Mouse (Mus musculus) megakaryocyte-erythroid progenitor cell, adult 5-6 weeks (primary cell): Measurements from ENCODE around the gene Hspg2. TPM values are rescaled to one million over a fixed set of nuclear protein-coding genes. Genes with fewer than 3 reads are reported as not detected.

Experiments
- ATAC-seq: replicated peaks from 2 replicates; pipeline ENCODE4 v1.8.0; 2016; ENCODE audit warnings: mild to moderate bottlenecking, inconsistent platforms; ENCODE audit not compliant: severe bottlenecking, poor library complexity, low FRiP score, low TSS enrichment
- total RNA-seq, 2 experiments: library from RNA; stranded (forward) in 1 of 2; stranded (reverse) in 1 of 2; fragments of 200-1000, 215-1000 nt in 1 of 2; fragments of >200 nt in 1 of 2; fragmentation: Nextera tagmentation in 1 of 2; gene quantifications; 2 replicates each; pipeline ENCODE4 v1.2.3; 2014 to 2017

Gene Hspg2
- total RNA-seq, 2 experiments from 2014 or later = not detected

GRCm38 (mm10) chr4:137458310-137458709, 10.3 kb upstream of the Hspg2 start:
- no peak for ATAC-seq

- no peak for ATAC-seq
These were observed 9.7 kb upstream of the Hspg2 start for GRCm38 (mm10) chr4:137458861-137459260.

- no peak for ATAC-seq
These were observed 7.9 kb upstream of the Hspg2 start for GRCm38 (mm10) chr4:137460676-137461075.

GRCm38 (mm10) chr4:137461217-137461616, 7.4 kb upstream of the Hspg2 start:
- ATAC-seq = no peak

- no peak for ATAC-seq
These were observed 6.4 kb upstream of the Hspg2 start for GRCm38 (mm10) chr4:137461981-137462690.

- ATAC-seq = no peak
These were observed 3.3 kb upstream of the Hspg2 start for GRCm38 (mm10) chr4:137465125-137465787.

- no peak for ATAC-seq
These were observed 1.6 kb upstream of the Hspg2 start for GRCm38 (mm10) chr4:137466991-137467390.

- no peak for ATAC-seq
These were observed 1.0 kb upstream of the Hspg2 start for GRCm38 (mm10) chr4:137467525-137467924.

GRCm38 (mm10) chr4:137469081-137469844, 694 bp downstream of the Hspg2 start:
- ATAC-seq = no peak

- ATAC-seq = no peak
These were observed 1.5 kb downstream of the Hspg2 start for GRCm38 (mm10) chr4:137469845-137470692.

GRCm38 (mm10) chr4:137470701-137471317, 2.2 kb downstream of the Hspg2 start:
- no peak for ATAC-seq

GRCm38 (mm10) chr4:137471326-137471725, 2.8 kb downstream of the Hspg2 start:
- no peak for ATAC-seq

GRCm38 (mm10) chr4:137473240-137473639, 4.7 kb downstream of the Hspg2 start:
- ATAC-seq = no peak

- no peak for ATAC-seq
These were observed 5.3 kb downstream of the Hspg2 start for GRCm38 (mm10) chr4:137473701-137474388.

GRCm38 (mm10) chr4:137474694-137475093, 6.1 kb downstream of the Hspg2 start:
- no peak for ATAC-seq

GRCm38 (mm10) chr4:137475271-137476050, 6.9 kb downstream of the Hspg2 start:
- ATAC-seq = no peak

- ATAC-seq = no peak
These were observed 7.6 kb downstream of the Hspg2 start for GRCm38 (mm10) chr4:137476065-137476760.
